Mouse (Mus musculus): ENCODE data around the gene Pax9.

GRCm38 (mm10) chr12:56692536-56692935 is 969 bp downstream of the Pax9 start:
- TF ChIP-seq CTCF (IDR thresholded peaks at IDR 0.05; ENCODE audit: borderline replicate concordance, extremely low read depth, insufficient read depth, insufficient read length) = no peak
- no peak for TF ChIP-seq POLR2A (IDR thresholded peaks at IDR 0.05; ENCODE audit: borderline replicate concordance, extremely low read depth, insufficient read depth, insufficient read length, poor library complexity, severe bottlenecking)

Data from brain, embryonic 14.5 days (tissue).